Mouse (Mus musculus) midbrain, postnatal 0 days (tissue): ENCODE results near the gene Lrrfip1. TPM values are rescaled to one million over a fixed set of nuclear protein-coding genes. Genes with fewer than 3 reads are reported as not detected.

ENCODE experiments used
- ATAC-seq: fragments of 200-750 bp; cut with Nextera tagmentation; 2 replicates; pipeline ENCODE4 v1.8.0; 2017; ENCODE audit warnings: moderate number of reproducible peaks, mild to moderate bottlenecking, moderate TSS enrichment, moderate library complexity; ENCODE audit not compliant: low FRiP score
- DNase-seq: peaks from one replicate; pipeline ENCODE4 v3.0.0-alpha.2; 2015; ENCODE audit warnings: low spot score
- H3K27ac ChIP-seq: fragments of 300-500 bp; sonication (generic); 2 replicates; pipeline ENCODE4 v1.5.1; 2014; ENCODE audit warnings: low read depth, mild to moderate bottlenecking, low read length, mixed read lengths
- H3K27me3 ChIP-seq: fragments of 300-500 bp; sonication (generic); 2 replicates; pipeline ENCODE4 v1.6.1; 2014; ENCODE audit warnings: low read length, control low read depth, mixed read lengths; ENCODE audit not compliant: insufficient read depth
- H3K36me3 ChIP-seq: fragments of 300-500 bp; sonication (generic); 2 replicates; pipeline ENCODE4 v1.6.1; 2014; ENCODE audit warnings: low read length, control low read depth, mixed read lengths; ENCODE audit not compliant: insufficient read depth
- H3K4me1 ChIP-seq: fragments of 300-500 bp; sonication (generic); 2 replicates; pipeline ENCODE4 v1.6.1; 2014; ENCODE audit warnings: mild to moderate bottlenecking, control low read depth, antibody characterized with exemption, low read length, mixed read lengths; ENCODE audit not compliant: insufficient read depth
- H3K4me2 ChIP-seq: fragments of 300-500 bp; sonication (generic); 2 replicates; pipeline ENCODE4 v1.6.1; 2014; ENCODE audit warnings: low read depth, mild to moderate bottlenecking, low read length, mixed read lengths; ENCODE audit not compliant: poor library complexity, severe bottlenecking
- H3K4me3 ChIP-seq: fragments of 300-500 bp; sonication (generic); 2 replicates; pipeline ENCODE4 v1.5.1; 2014; ENCODE audit warnings: low read depth, mild to moderate bottlenecking, low read length, moderate library complexity
- H3K9ac ChIP-seq: fragments of 300-500 bp; sonication (generic); replicated peaks from 2 replicates; pipeline ENCODE4 v1.6.1; 2014; ENCODE audit warnings: mild to moderate bottlenecking, low read length, moderate library complexity, mixed read lengths; ENCODE audit not compliant: poor library complexity, severe bottlenecking
- H3K9me3 ChIP-seq: fragments of 300-500 bp; sonication (generic); 2 replicates; pipeline ENCODE4 v1.6.1; 2016; ENCODE audit warnings: low read length, control low read depth
- CTCF ChIP-seq: IDR thresholded peaks from 2 replicates; pipeline ENCODE4 v1.5.1; 2016; ENCODE audit warnings: antibody characterized with exemption, mild to moderate bottlenecking
- WGBS: fragments of 180-500 bp; shearing (Covaris S2); extraction: QIAGEN DNeasy Blood & Tissue Kit; methylation state at CpG from one replicate; pipeline ENCODE4 v1.1.7; 2014; 5-methylcytosine and 5-hydroxymethylcytosine counted together
- polyA plus RNA-seq: library from polyadenylated mRNA; unstranded; fragments of >200 nt; fragmentation: Nextera tagmentation; extraction: Ambion mirVana; gene quantifications from 2 replicates; pipeline ENCODE4 v1.2.1, GENCODE M21; 2015
- total RNA-seq: library from RNA; depleted of rRNA; stranded (reverse); fragments of >200 nt; gene quantifications from 2 replicates; pipeline ENCODE4 v1.2.3, GENCODE M21; 2014

The Lrrfip1 gene
- total and polyA plus RNA-seq, 2 experiments from 2014 or later, result 26.7 to 48.9 TPM

GRCm38 (mm10) chr1:91144813-91145212 lies 146.3 kb downstream of the Lrrfip1 start, which contains the start of gene Rbm44:
Gene Rbm44, plus strand, starts transcription at chr1:91145089.
- H3K4me2 ChIP-seq, result no peak within 1 kb of the TSS
- no peak for DNase-seq

GRCm38 (mm10) chr1:91151509-91151908 lies 153.0 kb downstream of the Lrrfip1 start:
- ATAC-seq (no peak), DNase-seq (no peak)
- H3K4me1 ChIP-seq, result no peaks in the 10 kb centered on the region

More at GRCm38 (mm10) chr1:91144813-91145212, 146.3 kb downstream of the Lrrfip1 start, which contains the start of gene Rbm44:
- Histone ChIP-seq H3K9me3 (no peaks in the 10 kb centered on the region), H3K27ac (no peak within 1 kb of the TSS), H3K36me3 (no peaks in the 10 kb centered on the region), H3K9ac (no peak within 1 kb of the TSS), H3K4me3 (no peak within 1 kb of the TSS), H3K4me1 (no peaks in the 10 kb centered on the region), H3K27me3 (no peaks in the 10 kb centered on the region)
- 72% methylated on average over 20 of the region's 20 CpGs for WGBS
- no peak for TF ChIP-seq CTCF
- ATAC-seq, result no peak

DNA sequence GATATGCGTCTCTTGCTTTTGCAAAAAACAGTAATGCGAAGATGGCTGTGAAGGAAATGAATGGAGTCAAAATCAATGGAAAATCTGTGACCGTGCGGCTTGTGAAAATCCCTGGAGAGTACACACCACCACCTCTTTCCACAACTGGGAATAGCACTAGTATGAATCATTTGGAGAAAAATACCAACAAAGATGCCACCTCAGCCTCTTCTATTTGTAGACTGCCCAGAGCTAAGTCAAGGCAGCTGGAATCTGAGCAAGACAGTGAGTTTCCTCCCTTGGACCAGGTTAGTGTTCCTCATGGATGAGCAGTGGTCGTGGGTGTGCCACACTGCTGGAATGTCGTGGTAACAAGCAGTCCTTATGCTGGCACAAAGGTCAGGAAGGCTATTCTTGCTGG lies 168.3 kb downstream of the Lrrfip1 start:
- H3K9ac ChIP-seq, result no peak overlapping the region
- no peak for ATAC-seq
- WGBS, result 82% methylated on average over 6 of the region's 6 CpGs
- no peak overlapping the region for H3K4me3 ChIP-seq
- DNase-seq, result no peak
- no peaks in the 10 kb centered on the region for H3K36me3 ChIP-seq
- no peak overlapping the region for H3K27ac ChIP-seq
- no peak for TF ChIP-seq CTCF
- H3K4me1 ChIP-seq, result no peaks in the 10 kb centered on the region
- H3K27me3 ChIP-seq, result no peaks in the 10 kb centered on the region
- H3K9me3 ChIP-seq, result no peaks in the 10 kb centered on the region
- no peak overlapping the region for H3K4me2 ChIP-seq

More at GRCm38 (mm10) chr1:91151509-91151908, 153.0 kb downstream of the Lrrfip1 start:
- H3K4me2 ChIP-seq, result no peak overlapping the region
- H3K27me3 ChIP-seq, result no peaks in the 10 kb centered on the region
- no peak for TF ChIP-seq CTCF
- H3K27ac ChIP-seq, result no peak overlapping the region
- no peaks in the 10 kb centered on the region for H3K9me3 ChIP-seq
- WGBS, result 38% methylated on average over 2 of the region's 2 CpGs
- H3K36me3 ChIP-seq, result no peaks in the 10 kb centered on the region
- H3K4me3 ChIP-seq, result no peak overlapping the region
- no peak overlapping the region for H3K9ac ChIP-seq

GRCm38 (mm10) chr1:91169157-91169556 lies 170.6 kb downstream of the Lrrfip1 start:
- no peak overlapping the region for H3K4me3 ChIP-seq
- no peak for TF ChIP-seq CTCF
- no peak overlapping the region for H3K4me2 ChIP-seq
- no peaks in the 10 kb centered on the region for H3K27me3 ChIP-seq
- WGBS, result 86% methylated on average over 4 of the region's 4 CpGs
- ATAC-seq (no peak), DNase-seq (no peak)
- no peaks in the 10 kb centered on the region for H3K4me1 ChIP-seq
- H3K27ac ChIP-seq, result no peak overlapping the region
- no peaks in the 10 kb centered on the region for H3K36me3 ChIP-seq
- no peak overlapping the region for H3K9ac ChIP-seq
- H3K9me3 ChIP-seq, result no peaks in the 10 kb centered on the region

DNA sequence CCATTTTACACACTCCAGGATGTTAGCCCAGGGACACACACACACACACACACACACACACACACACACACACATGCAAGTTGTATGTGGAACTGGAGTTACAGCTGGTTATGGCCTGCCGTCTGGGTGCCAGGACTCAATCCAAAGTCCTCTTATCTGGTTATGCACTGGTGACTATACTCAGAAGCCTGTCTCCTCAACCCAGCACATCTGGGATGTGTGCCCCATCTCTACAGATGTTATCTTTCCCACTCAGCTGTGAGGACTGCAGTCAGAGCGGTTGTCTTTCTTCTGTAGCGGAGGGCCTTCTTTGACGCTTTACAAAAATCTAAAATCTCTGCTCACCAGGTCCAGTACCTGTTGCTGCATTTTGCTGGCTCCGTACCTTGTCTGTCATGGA lies 176.3 kb downstream of the Lrrfip1 start:
- no peaks in the 10 kb centered on the region for H3K9me3 ChIP-seq
- 89% methylated on average over 5 of the region's 5 CpGs for WGBS
- no peak overlapping the region for H3K27ac ChIP-seq
- TF ChIP-seq CTCF, result no peak
- no peaks in the 10 kb centered on the region for H3K27me3 ChIP-seq
- ATAC-seq, result no peak
- peaks cover 2% of the 10 kb centered on the region for H3K4me1 ChIP-seq
- H3K4me3 ChIP-seq, result no peak overlapping the region
- DNase-seq, result no peak
- no peak overlapping the region for H3K9ac ChIP-seq
- no peak overlapping the region for H3K4me2 ChIP-seq
- no peaks in the 10 kb centered on the region for H3K36me3 ChIP-seq

GRCm38 (mm10) chr1:91176026-91176425 lies 177.5 kb downstream of the Lrrfip1 start:
- H3K27me3 ChIP-seq, result no peaks in the 10 kb centered on the region; the same call in 1 of the 2 replicates
- H3K27ac ChIP-seq, result no peak overlapping the region
- ATAC-seq (no peak), DNase-seq (no peak)
- H3K4me1 ChIP-seq, result peaks cover 9% of the 10 kb centered on the region
- H3K9ac ChIP-seq, result no peak overlapping the region
- no peak for TF ChIP-seq CTCF
- no peaks in the 10 kb centered on the region for H3K9me3 ChIP-seq
- no peak overlapping the region for H3K4me3 ChIP-seq
- H3K36me3 ChIP-seq, result no peaks in the 10 kb centered on the region
- no peak overlapping the region for H3K4me2 ChIP-seq
- WGBS, result 58% methylated on average over 3 of the region's 3 CpGs
